Mouse (Mus musculus) retina, postnatal 7 days (tissue): ENCODE data around the gene Itgb1bp1.

ENCODE experiments used
- DNase-seq: peaks from one replicate; pipeline ENCODE4 v3.0.0-alpha.2; 2012; ENCODE audit warnings: low read depth, low spot score

The Itgb1bp1 gene

DNA sequence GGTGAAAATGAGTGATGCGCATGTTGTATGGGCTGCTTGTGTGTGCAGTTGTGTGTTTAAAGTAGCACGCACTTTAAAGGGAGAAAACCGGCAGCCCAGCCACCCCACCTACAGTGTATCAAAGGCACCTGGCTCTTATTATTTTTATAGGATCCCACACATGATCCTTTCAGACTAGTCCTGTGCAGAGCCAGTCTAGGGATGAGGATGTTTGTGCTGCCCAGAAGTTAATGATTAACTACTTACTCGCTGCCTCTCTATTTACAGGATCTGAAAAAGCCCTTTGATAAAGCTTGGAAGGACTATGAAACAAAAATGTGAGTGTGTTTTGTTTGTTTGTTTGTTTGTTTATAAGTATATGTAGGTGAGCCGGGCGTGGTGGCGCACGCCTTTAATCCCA, 85.5 kb downstream of the Itgb1bp1 start:
- DNase-seq = no peak

DNA sequence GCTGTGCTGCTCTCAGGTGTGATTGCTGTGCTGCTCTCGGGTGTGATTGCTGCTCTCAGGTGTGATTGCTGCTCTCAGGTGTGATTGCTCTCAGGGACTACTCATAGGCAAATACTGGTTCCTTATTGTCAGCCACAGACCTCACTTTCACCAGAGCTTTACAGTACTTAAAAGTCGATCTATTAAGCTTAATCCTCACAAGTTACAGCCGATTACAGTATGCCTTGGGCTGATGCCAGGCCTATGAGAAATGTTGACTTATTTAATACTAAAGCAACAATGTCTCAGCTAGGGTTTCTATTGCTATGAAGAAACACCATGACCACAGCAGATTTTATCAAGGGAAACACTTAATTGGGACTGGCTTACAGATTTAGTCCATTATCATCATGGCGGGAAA, 89.7 kb downstream of the Itgb1bp1 start:
- no peak for DNase-seq

DNA sequence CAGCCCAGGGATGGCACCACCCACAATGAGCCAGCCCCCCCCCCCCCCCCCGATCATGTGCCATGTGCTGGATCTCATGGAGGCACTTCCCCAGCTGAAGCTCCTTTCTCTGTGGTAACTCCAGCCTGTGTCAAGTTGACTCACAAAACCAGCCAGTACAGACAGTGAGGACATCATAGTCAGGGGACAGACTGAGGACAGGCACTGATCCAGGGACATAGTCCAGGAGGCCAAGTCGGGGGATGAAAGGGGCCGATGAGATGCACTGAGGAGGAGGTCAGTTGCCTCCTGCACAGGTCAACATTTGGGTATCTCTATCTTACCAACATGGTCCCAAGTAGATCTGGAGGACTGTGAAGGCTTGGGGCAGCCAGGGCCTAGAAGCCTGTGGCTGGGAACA, 90.6 kb downstream of the Itgb1bp1 start:
- DNase-seq = no peak

DNA sequence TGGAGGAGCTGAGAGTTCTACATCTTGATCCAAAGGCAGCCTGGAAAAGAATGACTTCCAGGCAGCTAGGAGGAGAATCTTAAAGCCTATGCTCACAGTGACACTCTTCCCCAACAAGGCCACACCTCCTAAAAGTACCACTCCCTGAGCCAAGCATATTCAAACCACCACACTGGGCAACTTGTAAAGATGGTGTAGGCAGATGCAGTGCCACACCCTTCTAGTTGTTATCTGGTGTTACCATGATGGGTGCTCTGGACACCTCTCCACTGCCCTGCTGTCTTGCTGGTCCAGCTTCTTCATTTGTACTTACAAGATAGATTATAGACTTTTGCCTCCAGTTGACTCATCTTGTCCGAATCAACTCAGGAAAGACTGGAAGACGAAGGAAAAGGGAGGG, 94.5 kb downstream of the Itgb1bp1 start:
- no peak for DNase-seq
